Mouse (Mus musculus) forebrain, embryonic 10.5 days (tissue): ENCODE results near the gene Stat3. TPM values are rescaled to one million over a fixed set of nuclear protein-coding genes. Genes with fewer than 3 reads are reported as not detected.

Source experiments
- DNase-seq: peaks from one replicate; pipeline ENCODE4 v3.0.0-alpha.2; 2017; ENCODE audit warnings: low spot score; ENCODE audit errors: extremely low spot score
- H3K27ac ChIP-seq: fragments of 300-500 bp; sonication (generic); 2 replicates; pipeline ENCODE4 v1.5.1; 2016; ENCODE audit warnings: mild to moderate bottlenecking
- H3K27me3 ChIP-seq: fragments of 300-500 bp; sonication (generic); 2 replicates; pipeline ENCODE4 v1.6.1; 2016; ENCODE audit warnings: mild to moderate bottlenecking; ENCODE audit not compliant: poor library complexity, severe bottlenecking
- H3K36me3 ChIP-seq: fragments of 300-500 bp; sonication (generic); replicated peaks from 2 replicates; pipeline ENCODE4 v1.6.1; 2016; ENCODE audit warnings: mild to moderate bottlenecking, moderate library complexity
- H3K4me1 ChIP-seq: fragments of 300-500 bp; sonication (generic); 2 replicates; pipeline ENCODE4 v1.6.1; 2016
- H3K4me3 ChIP-seq: fragments of 300-500 bp; sonication (generic); 2 replicates; pipeline ENCODE4 v1.5.1; 2016; ENCODE audit warnings: mild to moderate bottlenecking, moderate library complexity
- H3K9me3 ChIP-seq: fragments of 300-500 bp; sonication (generic); 2 replicates; pipeline ENCODE4 v1.6.1; 2016; ENCODE audit warnings: mild to moderate bottlenecking, moderate library complexity
- WGBS: fragments of 180-500 bp; shearing (Covaris S2); methylation state at CpG from one replicate; pipeline ENCODE4 v1.1.7; 2016; 5-methylcytosine and 5-hydroxymethylcytosine counted together
- polyA plus RNA-seq: library from polyadenylated mRNA; unstranded; fragments of >200 nt; fragmentation: Nextera tagmentation; extraction: Ambion mirVana; gene quantifications from 2 replicates; pipeline ENCODE4 v1.2.1, GENCODE M21; 2016

Stat3 gene
- polyA plus RNA-seq, 1 experiment from 2014 or later, result 15.6 TPM

DNA sequence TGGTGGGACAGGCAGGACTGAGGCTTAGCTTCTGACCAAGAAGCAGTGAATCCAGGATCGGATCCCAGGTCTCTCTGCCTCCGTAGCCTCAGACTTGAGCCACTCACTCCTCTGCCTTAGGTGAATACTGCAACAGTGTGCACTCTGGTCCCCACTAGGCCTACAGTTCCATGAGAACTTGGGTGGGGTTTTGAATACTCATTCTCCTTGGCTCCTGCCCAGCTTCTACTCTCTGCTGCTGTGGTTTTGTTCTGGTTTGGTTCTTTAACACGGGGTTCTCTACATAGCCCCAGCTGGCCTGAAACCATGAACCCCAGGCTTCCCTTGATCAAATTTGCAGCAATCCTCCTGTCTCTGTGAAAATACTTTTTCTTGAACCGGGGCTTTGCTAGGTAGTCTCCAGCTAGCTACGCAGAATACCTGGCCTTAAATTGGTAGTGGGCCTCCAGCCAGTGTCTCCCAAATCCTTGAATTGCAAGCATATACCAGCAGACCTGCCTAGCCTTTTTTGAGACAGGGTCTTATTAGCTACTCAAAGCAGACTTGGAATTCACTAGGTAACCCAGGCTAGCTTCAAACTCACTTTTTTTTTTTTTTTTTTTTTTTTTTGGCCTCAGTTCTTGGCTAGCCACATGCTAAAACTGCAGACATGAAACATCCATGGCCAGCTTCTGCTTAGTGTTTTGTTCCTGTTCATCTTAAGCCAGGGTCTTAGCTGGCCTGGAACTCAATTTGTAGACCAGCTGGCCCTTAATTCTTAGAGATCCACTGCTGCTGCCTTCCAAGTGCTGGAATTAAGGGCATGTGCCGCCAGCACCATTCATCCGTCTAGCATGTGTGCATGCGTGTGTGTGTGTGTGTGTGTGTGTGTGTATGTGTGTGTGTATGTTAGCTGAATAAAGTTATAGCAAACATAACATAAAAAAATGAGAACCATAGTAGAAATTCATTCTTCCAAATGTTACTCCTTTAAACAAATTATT is 3.7 kb downstream of the Stat3 start:
- 90% methylated on average over 8 of the region's 8 CpGs for WGBS
- DNase-seq, result no peak
- peaks cover 8% of the 10 kb centered on the region for H3K27me3 ChIP-seq
- H3K9me3 ChIP-seq, result no peaks in the 10 kb centered on the region
- H3K27ac ChIP-seq, result no peak overlapping the region
- H3K4me1 ChIP-seq, result peaks cover 27% of the 10 kb centered on the region
- H3K36me3 ChIP-seq, result no peaks in the 10 kb centered on the region
- no peak overlapping the region for H3K4me3 ChIP-seq

GRCm38 (mm10) chr11:100931254-100931921 is 8.0 kb downstream of the Stat3 start:
- WGBS, result 86% methylated on average over 12 of the region's 12 CpGs
- no peaks in the 10 kb centered on the region for H3K9me3 ChIP-seq
- H3K27me3 ChIP-seq, result no peaks in the 10 kb centered on the region
- DNase-seq, result no peak
- no peak overlapping the region for H3K4me3 ChIP-seq
- H3K4me1 ChIP-seq, result no peaks in the 10 kb centered on the region
- H3K27ac ChIP-seq, result no peak overlapping the region
- no peaks in the 10 kb centered on the region for H3K36me3 ChIP-seq

DNA sequence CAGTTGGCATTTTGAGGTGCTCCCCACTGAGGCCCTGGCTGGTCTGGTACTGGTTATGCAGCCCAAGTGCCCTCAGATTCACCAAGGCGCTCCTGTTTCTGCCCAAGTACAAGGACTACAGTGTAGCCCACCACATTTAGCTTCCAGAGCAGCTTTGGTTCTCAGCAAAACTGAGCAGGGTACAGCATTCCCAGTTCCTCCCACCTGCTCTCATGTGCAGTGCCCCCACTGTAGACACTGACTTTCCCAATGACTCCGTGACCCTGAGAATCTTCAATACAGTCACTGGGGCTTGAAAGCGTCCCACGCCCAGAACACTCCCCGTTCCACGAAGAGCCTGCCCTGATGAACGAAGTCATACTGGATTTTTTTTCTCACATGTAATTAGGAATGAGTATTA is 8.7 kb downstream of the Stat3 start:
- WGBS, result 86% methylated on average over 7 of the region's 7 CpGs
- no peak for DNase-seq

GRCm38 (mm10) chr11:100927386-100927785 is 12.0 kb downstream of the Stat3 start:
- no peak for DNase-seq
- 87% methylated on average over 3 of the region's 3 CpGs for WGBS
- Histone ChIP-seq H3K27me3 (no peaks in the 10 kb centered on the region), H3K36me3 (no peaks in the 10 kb centered on the region), H3K9me3 (no peaks in the 10 kb centered on the region), H3K4me1 (no peaks in the 10 kb centered on the region), H3K4me3 (no peak overlapping the region), H3K27ac (no peak overlapping the region)

More for the DNA sequence above, 8.7 kb downstream of the Stat3 start:
- Histone ChIP-seq H3K9me3 (no peaks in the 10 kb centered on the region), H3K27me3 (no peaks in the 10 kb centered on the region), H3K36me3 (no peaks in the 10 kb centered on the region), H3K4me3 (no peak overlapping the region), H3K4me1 (no peaks in the 10 kb centered on the region), H3K27ac (no peak overlapping the region)

DNA sequence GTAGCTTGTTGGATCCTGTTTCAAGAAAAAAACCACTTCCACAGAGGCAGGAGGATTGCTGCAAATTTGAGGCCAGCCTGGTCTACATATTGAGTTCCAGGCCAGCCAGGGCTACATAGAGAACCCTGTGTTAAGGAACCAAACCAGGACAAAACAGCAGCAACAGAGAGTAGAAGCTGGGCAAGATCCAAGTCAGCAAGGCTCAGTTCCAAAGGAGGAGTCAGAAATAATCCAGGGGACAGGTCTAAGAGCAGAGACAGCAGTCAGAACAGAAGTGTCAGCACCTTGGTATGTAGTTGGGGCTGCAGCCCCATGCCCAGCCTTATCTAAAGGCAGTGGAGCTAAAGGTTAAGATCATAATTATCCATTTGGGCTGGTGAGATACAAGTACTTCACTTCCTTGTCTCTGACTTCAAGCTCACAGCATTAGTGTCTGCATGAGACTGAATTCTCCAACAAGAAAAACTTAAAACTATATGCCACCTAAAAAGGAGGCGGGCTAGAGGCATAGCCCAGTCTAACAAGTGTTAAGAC is 14.9 kb downstream of the Stat3 start:
- no peak overlapping the region for H3K27ac ChIP-seq
- WGBS, result 94% methylated on average over 1 of the region's 1 CpGs

DNA sequence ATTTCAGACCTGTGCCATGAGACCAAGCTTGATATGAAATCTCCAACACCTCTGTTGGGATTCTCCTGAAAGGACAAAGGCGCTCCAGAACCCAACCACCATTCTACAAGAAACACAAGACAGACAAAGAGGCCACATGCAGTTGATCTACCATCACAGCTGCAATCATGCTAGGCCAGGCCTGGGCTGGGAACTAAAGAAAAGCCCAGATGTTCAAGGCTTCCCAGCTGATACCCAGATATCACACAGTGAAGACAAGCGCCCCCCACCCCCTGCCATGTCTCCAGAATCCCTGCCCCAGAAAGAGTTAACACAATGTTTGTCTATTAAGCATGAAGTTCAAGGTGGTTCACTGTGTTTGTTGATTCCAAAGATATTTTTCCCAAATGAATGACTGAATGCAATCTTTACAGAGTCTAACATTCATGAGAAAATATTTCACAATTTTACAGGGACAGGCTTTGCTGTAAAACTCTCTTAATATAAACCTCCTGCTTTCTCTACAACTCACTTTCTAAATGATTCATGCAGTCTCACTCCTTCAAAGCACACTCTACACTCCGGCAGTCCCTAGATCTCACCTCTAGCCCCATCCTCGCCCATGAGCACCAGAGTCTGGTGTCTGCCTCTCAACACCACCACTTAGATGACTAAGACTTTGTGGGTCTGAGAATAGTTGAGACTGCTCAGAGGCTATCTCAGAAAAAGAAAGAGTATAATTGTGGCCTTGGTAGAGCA is 18.3 kb downstream of the Stat3 start:
- no peak overlapping the region for H3K27ac ChIP-seq
- H3K36me3 ChIP-seq, result no peaks in the 10 kb centered on the region
- no peaks in the 10 kb centered on the region for H3K27me3 ChIP-seq
- H3K4me3 ChIP-seq, result no peak overlapping the region
- H3K4me1 ChIP-seq, result no peaks in the 10 kb centered on the region
- no peaks in the 10 kb centered on the region for H3K9me3 ChIP-seq
- WGBS, result 91% methylated on average over 4 of the region's 4 CpGs
- DNase-seq, result no peak

More for the DNA sequence above, 14.9 kb downstream of the Stat3 start:
- H3K9me3 ChIP-seq, result no peaks in the 10 kb centered on the region
- H3K4me1 ChIP-seq, result no peaks in the 10 kb centered on the region
- H3K27me3 ChIP-seq, result no peaks in the 10 kb centered on the region
- DNase-seq, result no peak
- no peaks in the 10 kb centered on the region for H3K36me3 ChIP-seq
- H3K4me3 ChIP-seq, result no peak overlapping the region

GRCm38 (mm10) chr11:100918007-100918406 is 21.3 kb downstream of the Stat3 start:
- no peak for DNase-seq
- no peaks in the 10 kb centered on the region for H3K27me3 ChIP-seq
- no peaks in the 10 kb centered on the region for H3K9me3 ChIP-seq
- H3K36me3 ChIP-seq, result no peaks in the 10 kb centered on the region
- no peak overlapping the region for H3K4me3 ChIP-seq
- H3K27ac ChIP-seq, result no peak overlapping the region
- 95% methylated on average over 5 of the region's 5 CpGs for WGBS
- H3K4me1 ChIP-seq, result no peaks in the 10 kb centered on the region

- H3K27me3 ChIP-seq, result no peaks in the 10 kb centered on the region
- no peak overlapping the region for H3K27ac ChIP-seq
- WGBS, result 92% methylated on average over 4 of the region's 4 CpGs
- no peaks in the 10 kb centered on the region for H3K36me3 ChIP-seq
- H3K4me1 ChIP-seq, result no peaks in the 10 kb centered on the region
- no peaks in the 10 kb centered on the region for H3K9me3 ChIP-seq
- no peak overlapping the region for H3K4me3 ChIP-seq
- DNase-seq, result no peak
Measured at GRCm38 (mm10) chr11:100916432-100916971, 22.8 kb downstream of the Stat3 start.

DNA sequence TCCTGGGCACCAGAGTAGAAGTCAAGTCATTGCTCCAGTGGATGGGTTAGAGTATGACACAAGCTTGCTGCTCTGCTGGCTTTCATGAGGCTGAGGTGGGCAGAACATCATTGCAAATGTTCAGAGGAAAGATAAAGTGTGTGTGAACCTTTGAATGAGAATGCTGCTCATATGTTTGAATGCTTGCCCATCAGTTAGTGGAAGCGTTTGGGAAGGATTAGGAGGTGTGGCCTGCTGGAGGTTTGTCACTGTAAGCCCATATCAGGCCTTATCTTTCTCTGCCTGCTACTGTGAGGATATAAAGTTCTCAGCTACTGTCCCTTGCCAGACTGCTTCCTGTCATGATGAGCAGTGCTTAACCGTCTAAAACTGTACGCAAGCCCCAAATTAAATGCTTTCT is 24.3 kb downstream of the Stat3 start:
- 94% methylated on average over 3 of the region's 3 CpGs for WGBS
- Histone ChIP-seq H3K36me3 (no peaks in the 10 kb centered on the region), H3K4me3 (no peak overlapping the region), H3K9me3 (no peaks in the 10 kb centered on the region), H3K27me3 (no peaks in the 10 kb centered on the region), H3K4me1 (no peaks in the 10 kb centered on the region), H3K27ac (no peak overlapping the region)
- DNase-seq, result no peak

GRCm38 (mm10) chr11:100914415-100914814 is 24.9 kb downstream of the Stat3 start:
- no peaks in the 10 kb centered on the region for H3K9me3 ChIP-seq
- H3K4me1 ChIP-seq, result no peaks in the 10 kb centered on the region
- no peak for DNase-seq
- WGBS, result 89% methylated on average over 5 of the region's 5 CpGs
- H3K4me3 ChIP-seq, result no peak overlapping the region
- H3K27me3 ChIP-seq, result no peaks in the 10 kb centered on the region
- H3K27ac ChIP-seq, result no peak overlapping the region
- H3K36me3 ChIP-seq, result no peaks in the 10 kb centered on the region

GRCm38 (mm10) chr11:100912401-100913155 is 26.8 kb downstream of the Stat3 start:
- H3K9me3 ChIP-seq, result no peaks in the 10 kb centered on the region
- 93% methylated on average over 17 of the region's 17 CpGs for WGBS
- no peak for DNase-seq
- H3K27me3 ChIP-seq, result no peaks in the 10 kb centered on the region
- no peak overlapping the region for H3K4me3 ChIP-seq
- no peaks in the 10 kb centered on the region for H3K4me1 ChIP-seq
- H3K27ac ChIP-seq, result no peak overlapping the region
- no peaks in the 10 kb centered on the region; the same call in 1 of the 2 replicates for H3K36me3 ChIP-seq

DNA sequence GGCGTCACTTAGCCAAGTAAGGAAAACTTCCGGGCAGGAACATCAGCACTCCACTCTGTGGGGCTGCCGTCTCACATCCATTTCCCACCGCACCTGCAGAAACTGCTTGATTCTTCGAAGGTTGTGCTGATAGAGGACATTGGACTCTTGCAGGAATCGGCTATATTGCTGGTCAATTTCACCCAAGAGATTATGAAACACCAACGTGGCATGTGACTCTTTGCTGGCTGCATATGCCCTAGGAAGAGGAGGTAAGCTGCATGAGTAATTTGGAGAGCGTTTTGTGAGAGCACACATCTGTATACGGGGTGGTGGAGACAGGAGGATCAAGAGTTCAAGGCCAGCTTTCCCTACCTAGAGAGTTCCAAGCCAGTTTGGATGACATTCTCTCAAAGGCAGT is 30.8 kb downstream of the Stat3 start:
- DNase-seq, result no peak
- Histone ChIP-seq H3K4me1 (no peaks in the 10 kb centered on the region), H3K36me3 (peaks cover 12% of the 10 kb centered on the region), H3K9me3 (no peaks in the 10 kb centered on the region), H3K27ac (no peak overlapping the region), H3K27me3 (no peaks in the 10 kb centered on the region), H3K4me3 (no peak overlapping the region)
- WGBS, result 88% methylated on average over 9 of the region's 9 CpGs
